Mouse (Mus musculus): ENCODE measurements around the gene Sumf1.

DNA sequence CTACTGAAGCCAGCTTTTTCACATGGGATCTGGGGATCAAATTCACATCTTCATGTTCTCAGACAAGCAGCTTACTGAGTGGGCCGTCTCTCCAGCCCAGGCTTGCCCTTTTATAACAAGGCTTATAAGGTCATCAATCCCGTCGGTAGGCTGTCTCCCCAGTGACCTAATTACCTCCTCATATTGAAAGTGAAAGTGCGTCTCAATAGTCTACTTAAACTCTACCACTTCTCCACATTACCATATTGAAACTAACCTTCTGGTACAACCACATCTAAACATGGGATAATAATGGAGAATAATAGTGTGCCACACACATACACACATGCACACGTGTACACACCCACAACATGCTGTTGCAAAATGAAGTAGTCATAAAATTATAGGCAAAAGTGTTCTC lies 20.4 kb downstream of the Sumf1 start:
- TF ChIP-seq CTCF (IDR thresholded peaks at IDR 0.05), result no peak
- no peak for TF ChIP-seq EP300 (IDR thresholded peaks at IDR 0.05; ENCODE audit: insufficient read depth, low read depth, low read length)
